16 mouse cellular contexts compared by ENCODE assay signal in genomic region chrX:145065484-145065913, GRCm38 (mm10).
"Had no signal": no experiment of that assay in that cellular context is flagged by ENCODE, and none has a peak within 500 bp of the region (broad histone marks: within the 10 kb centered on the region; RNA-seq: fewer than 3 reads in every experiment).

No protein-coding gene starts in this region.

- DNase-seq: kidney, adult 11 months; kidney, adult 9 months; kidney, postnatal 4 days; liver, embryonic 13.5 days; liver, postnatal 0 days; lung, postnatal 14 days; thymus, postnatal 4 days had no signal

- H3K4me3 ChIP-seq: layer of hippocampus, adult 2 months; left cerebral cortex, adult 2 months; limb, embryonic 15.5 days; liver, embryonic 13.5 days; lung, embryonic 15.5 days; megakaryocyte, embryonic 14.5 days; neural tube, embryonic 12.5 days had no signal

- H3K9me3 ChIP-seq: limb, embryonic 15.5 days; liver, embryonic 13.5 days; lung, embryonic 15.5 days; megakaryocyte, embryonic 14.5 days; neural tube, embryonic 12.5 days had no signal

- H3K27ac ChIP-seq: kidney, postnatal 0 days; layer of hippocampus, adult 2 months; left cerebral cortex, adult 2 months; limb, embryonic 15.5 days; liver, embryonic 13.5 days; lung, embryonic 15.5 days; macrophage; neural tube, embryonic 12.5 days; stomach, postnatal 0 days had no signal

- H3K4me1 ChIP-seq: limb, embryonic 15.5 days; liver, embryonic 13.5 days; lung, embryonic 15.5 days; megakaryocyte, embryonic 14.5 days; neural tube, embryonic 12.5 days had no signal

- H3K4me2 ChIP-seq: limb, embryonic 15.5 days; liver, embryonic 13.5 days; lung, embryonic 15.5 days; neural tube, embryonic 12.5 days had no signal

- H3K36me3 ChIP-seq: limb, embryonic 15.5 days; liver, embryonic 13.5 days; lung, embryonic 15.5 days; neural tube, embryonic 12.5 days had no signal

- H3K27me3 ChIP-seq: limb, embryonic 15.5 days; liver, embryonic 13.5 days; lung, embryonic 15.5 days; megakaryocyte, embryonic 14.5 days; neural tube, embryonic 12.5 days had no signal

- ATAC-seq: liver, postnatal 0 days had no signal

- H3K9ac ChIP-seq: limb, embryonic 15.5 days; liver, embryonic 13.5 days; liver, postnatal 0 days; lung, embryonic 15.5 days; neural tube, embryonic 12.5 days had no signal
